Mouse (Mus musculus): ENCODE measurements around the gene 1700029P11Rik. TPM values are rescaled to one million over a fixed set of nuclear protein-coding genes. Genes with fewer than 3 reads are reported as not detected.
"Not testable (repeated sequence)": the region's sequence is repeated elsewhere in the genome, so short reads cannot be mapped to it uniquely, and the experiment has no call there.

The 1700029P11Rik gene
- polyA plus RNA-seq, 1 experiment = 4.8 TPM

DNA sequence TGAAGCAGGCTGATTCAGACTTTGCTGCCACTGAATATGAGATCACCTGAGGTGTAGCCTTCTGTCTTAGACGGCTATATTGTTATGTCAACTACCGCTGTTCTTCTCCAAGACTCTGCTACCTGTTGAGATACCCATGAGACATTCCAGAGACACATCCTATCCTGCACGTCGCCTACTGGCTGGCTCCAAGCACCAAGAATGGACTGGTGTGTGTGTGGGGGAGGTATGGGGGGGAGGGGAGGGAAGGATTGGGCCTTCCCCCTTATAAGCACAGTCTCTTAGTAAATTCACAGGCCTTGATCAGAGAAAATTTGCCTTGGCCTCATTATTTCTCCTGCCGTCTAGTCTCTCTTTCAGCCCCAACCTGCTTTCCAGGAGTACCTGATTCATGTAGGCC lies 12.5 kb upstream of the 1700029P11Rik start:
- H3K27me3 ChIP-seq (ENCODE audit: control insufficient read depth, insufficient read depth, low read length, poor library complexity, severe bottlenecking) = no peaks in the 10 kb centered on the region
- H3K9me3 ChIP-seq (replicated peaks; ENCODE audit: control insufficient read depth, insufficient read depth, low read length, poor library complexity, severe bottlenecking) = peaks cover 11% of the 10 kb centered on the region
- H3K27ac ChIP-seq (ENCODE audit: insufficient read depth, low read length) = peak overlapping the region; percentile 99
- TF ChIP-seq POLR2A (IDR thresholded peaks at IDR 0.05; ENCODE audit: insufficient read depth, low read length) (no peak), EP300 (IDR thresholded peaks at IDR 0.05; ENCODE audit: insufficient read depth, low read depth, low read length) (0 out of 2 replicates have a peak, but pooled peaks have one; percentile 55)
- H3K36me3 ChIP-seq (ENCODE audit: control insufficient read depth, insufficient read depth, low read length, poor library complexity, severe bottlenecking) = no peaks in the 10 kb centered on the region
- peak overlapping the region; percentile 48 for H3K4me3 ChIP-seq (ENCODE audit: low read depth, low read length)
- H3K9ac ChIP-seq (ENCODE audit: low read depth, poor library complexity, severe bottlenecking) = peak overlapping the region; percentile 42
- H3K4me1 ChIP-seq (ENCODE audit: control insufficient read depth, insufficient read depth, low read length) = peaks cover 7% of the 10 kb centered on the region

DNA sequence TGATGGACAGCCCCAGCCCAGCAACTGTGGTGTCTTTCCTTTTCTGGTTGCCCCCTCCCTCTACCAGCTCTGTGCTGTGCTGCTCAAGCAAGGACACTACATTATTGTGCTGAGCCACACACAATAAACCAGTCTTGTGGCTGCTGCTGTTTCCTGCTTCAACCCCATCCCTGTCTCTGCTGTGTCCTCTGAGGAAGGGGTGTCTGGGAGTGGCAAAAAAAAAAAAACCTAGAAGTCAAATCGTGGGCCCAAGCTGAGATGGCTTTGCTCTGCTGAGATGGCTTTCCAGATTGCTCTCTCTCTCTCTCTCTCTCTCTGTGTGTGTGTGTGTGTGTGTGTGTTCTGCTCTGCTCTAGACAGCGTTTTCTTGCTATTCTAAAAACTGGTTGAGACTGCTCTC lies 11.9 kb upstream of the 1700029P11Rik start:
- TF ChIP-seq CTCF (IDR thresholded peaks at IDR 0.05; ENCODE audit: low read depth, low read length) (no peak), EP300 (IDR thresholded peaks at IDR 0.05; ENCODE audit: insufficient read depth, low read depth, low read length) (no peak)
- Histone ChIP-seq H3K36me3 (ENCODE audit: control insufficient read depth, insufficient read depth, low read length, poor library complexity, severe bottlenecking) (no peaks in the 10 kb centered on the region), H3K4me3 (ENCODE audit: low read depth, low read length) (peak overlapping the region; percentile 2), H3K27me3 (ENCODE audit: control insufficient read depth, insufficient read depth, low read length, poor library complexity, severe bottlenecking) (no peaks in the 10 kb centered on the region), H3K9me3 (replicated peaks; ENCODE audit: control insufficient read depth, insufficient read depth, low read length, poor library complexity, severe bottlenecking) (peaks cover 15% of the 10 kb centered on the region), H3K9ac (ENCODE audit: low read depth, poor library complexity, severe bottlenecking) (peak overlapping the region; percentile 42; the same call in 1 of the 2 replicates), H3K4me1 (ENCODE audit: control insufficient read depth, insufficient read depth, low read length) (peaks cover 7% of the 10 kb centered on the region), H3K27ac (ENCODE audit: insufficient read depth, low read length) (peak overlapping the region; percentile 99)

DNA sequence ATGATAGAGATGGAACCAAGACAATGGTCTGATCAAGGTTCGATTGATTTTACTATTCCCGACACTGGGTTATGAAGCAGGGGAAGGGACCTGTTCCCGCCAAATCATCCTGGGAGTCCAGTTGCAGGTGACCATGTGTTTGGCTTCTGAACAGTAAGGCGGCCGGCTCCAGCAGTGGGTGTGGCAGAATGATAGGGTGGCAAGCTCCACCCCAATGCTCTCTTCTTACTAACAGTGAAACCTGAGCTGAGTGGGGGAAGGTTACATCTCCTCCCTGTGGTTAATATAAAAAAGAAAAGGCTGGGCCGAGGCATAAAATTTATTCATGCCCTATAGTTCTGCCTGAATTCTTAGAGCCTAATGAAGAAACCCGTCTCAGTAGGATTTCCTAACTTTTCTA lies 11.2 kb upstream of the 1700029P11Rik start:
- peak overlapping the region; percentile 29 for H3K4me3 ChIP-seq (ENCODE audit: low read depth, low read length)
- peaks cover 15% of the 10 kb centered on the region for H3K9me3 ChIP-seq (replicated peaks; ENCODE audit: control insufficient read depth, insufficient read depth, low read length, poor library complexity, severe bottlenecking)
- H3K9ac ChIP-seq (ENCODE audit: low read depth, poor library complexity, severe bottlenecking) = peak overlapping the region; percentile 42
- peak overlapping the region; percentile 99 for H3K27ac ChIP-seq (ENCODE audit: insufficient read depth, low read length)
- no peak for TF ChIP-seq CTCF (IDR thresholded peaks at IDR 0.05; ENCODE audit: low read depth, low read length)
- no peak for TF ChIP-seq POLR2A (IDR thresholded peaks at IDR 0.05; ENCODE audit: insufficient read depth, low read length)
- TF ChIP-seq EP300 (IDR thresholded peaks at IDR 0.05; ENCODE audit: insufficient read depth, low read depth, low read length) = peak; percentile 89
- peaks cover 7% of the 10 kb centered on the region for H3K4me1 ChIP-seq (ENCODE audit: control insufficient read depth, insufficient read depth, low read length)
- no peaks in the 10 kb centered on the region for H3K36me3 ChIP-seq (ENCODE audit: control insufficient read depth, insufficient read depth, low read length, poor library complexity, severe bottlenecking)
- no peaks in the 10 kb centered on the region for H3K27me3 ChIP-seq (ENCODE audit: control insufficient read depth, insufficient read depth, low read length, poor library complexity, severe bottlenecking)

DNA sequence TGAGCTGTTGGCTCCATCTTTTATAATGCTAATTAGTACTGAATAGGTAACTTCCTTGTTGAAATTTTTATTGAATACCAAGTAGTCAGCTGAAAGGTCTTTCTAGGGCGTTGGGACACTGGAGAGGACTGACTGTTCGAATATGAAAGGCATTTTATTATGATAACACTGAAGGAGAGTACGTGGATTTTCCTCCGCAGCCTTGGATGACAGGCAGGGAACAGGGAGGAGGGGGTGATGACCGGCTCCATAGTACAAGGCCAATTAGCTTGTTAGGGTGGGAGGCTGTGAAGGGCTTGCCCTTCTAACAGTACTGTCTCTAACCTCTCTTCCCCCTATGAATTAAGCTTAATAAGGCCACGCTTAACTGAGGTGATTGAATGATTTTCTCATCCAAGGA lies 10.7 kb upstream of the 1700029P11Rik start:
- not testable (repeated sequence) for H3K4me1 ChIP-seq (ENCODE audit: control insufficient read depth, insufficient read depth, low read length); H3K9ac ChIP-seq (ENCODE audit: low read depth, poor library complexity, severe bottlenecking); H3K4me3 ChIP-seq (ENCODE audit: low read depth, low read length); H3K27me3 ChIP-seq (ENCODE audit: control insufficient read depth, insufficient read depth, low read length, poor library complexity, severe bottlenecking); H3K36me3 ChIP-seq (ENCODE audit: control insufficient read depth, insufficient read depth, low read length, poor library complexity, severe bottlenecking)
- Histone ChIP-seq H3K27ac (ENCODE audit: insufficient read depth, low read length) (peak overlapping the region; percentile 100), H3K9me3 (replicated peaks; ENCODE audit: control insufficient read depth, insufficient read depth, low read length, poor library complexity, severe bottlenecking) (peaks cover 19% of the 10 kb centered on the region)
- peak; percentile 81 for TF ChIP-seq EP300 (IDR thresholded peaks at IDR 0.05; ENCODE audit: insufficient read depth, low read depth, low read length)

DNA sequence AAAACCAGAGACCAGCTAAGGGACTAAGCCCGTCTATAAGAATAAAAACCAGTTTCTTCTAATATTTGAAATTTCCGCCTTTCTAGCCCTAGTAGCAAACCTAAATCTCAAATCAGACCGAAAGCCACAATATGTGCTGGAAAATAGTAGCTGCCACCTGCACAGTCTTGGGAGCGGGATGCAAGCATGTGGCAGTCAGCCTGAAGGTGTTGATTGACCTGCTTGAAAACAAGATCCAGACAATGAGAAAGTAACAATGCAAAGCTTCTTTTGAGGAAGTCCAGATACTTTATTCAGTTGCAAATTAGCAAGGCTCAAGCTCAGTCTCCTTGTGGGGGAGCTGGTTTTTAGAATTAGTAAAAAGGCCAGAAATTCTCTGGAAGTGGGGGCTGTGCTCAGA lies 9.8 kb upstream of the 1700029P11Rik start:
- TF ChIP-seq EP300 (IDR thresholded peaks at IDR 0.05; ENCODE audit: insufficient read depth, low read depth, low read length) = peak; percentile 96
- H3K9ac ChIP-seq (ENCODE audit: low read depth, poor library complexity, severe bottlenecking); H3K27me3 ChIP-seq (ENCODE audit: control insufficient read depth, insufficient read depth, low read length, poor library complexity, severe bottlenecking); H3K4me1 ChIP-seq (ENCODE audit: control insufficient read depth, insufficient read depth, low read length); H3K4me3 ChIP-seq (ENCODE audit: low read depth, low read length); H3K36me3 ChIP-seq (ENCODE audit: control insufficient read depth, insufficient read depth, low read length, poor library complexity, severe bottlenecking): not testable (repeated sequence)
- peak overlapping the region; percentile 100 for H3K27ac ChIP-seq (ENCODE audit: insufficient read depth, low read length)
- H3K9me3 ChIP-seq (replicated peaks; ENCODE audit: control insufficient read depth, insufficient read depth, low read length, poor library complexity, severe bottlenecking) = peaks cover 28% of the 10 kb centered on the region

DNA sequence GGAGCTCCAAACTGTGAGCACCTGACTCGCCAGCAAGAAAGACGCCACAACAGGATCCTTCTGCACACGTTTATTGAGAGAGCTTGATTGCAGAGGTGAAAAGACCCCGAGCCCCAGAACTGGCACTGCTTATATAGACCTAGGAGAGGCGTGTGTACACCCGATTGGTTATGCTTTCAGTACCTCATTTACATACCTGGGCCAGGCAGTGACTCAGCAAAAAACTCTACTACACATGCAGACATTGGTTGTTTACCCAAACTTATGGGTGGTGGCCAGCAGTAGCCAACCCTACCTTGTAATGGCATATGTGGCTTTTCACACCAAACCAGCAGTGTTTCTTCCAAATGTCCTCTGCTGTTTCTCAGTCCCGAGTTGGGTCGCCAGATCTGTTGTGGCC lies 5.2 kb upstream of the 1700029P11Rik start:
- H3K27me3 ChIP-seq (ENCODE audit: control insufficient read depth, insufficient read depth, low read length, poor library complexity, severe bottlenecking); H3K9ac ChIP-seq (ENCODE audit: low read depth, poor library complexity, severe bottlenecking); H3K4me1 ChIP-seq (ENCODE audit: control insufficient read depth, insufficient read depth, low read length); H3K4me3 ChIP-seq (ENCODE audit: low read depth, low read length); H3K36me3 ChIP-seq (ENCODE audit: control insufficient read depth, insufficient read depth, low read length, poor library complexity, severe bottlenecking): not testable (repeated sequence)
- peak overlapping the region; percentile 48 for H3K27ac ChIP-seq (ENCODE audit: insufficient read depth, low read length)
- peaks cover 38% of the 10 kb centered on the region for H3K9me3 ChIP-seq (replicated peaks; ENCODE audit: control insufficient read depth, insufficient read depth, low read length, poor library complexity, severe bottlenecking)

DNA sequence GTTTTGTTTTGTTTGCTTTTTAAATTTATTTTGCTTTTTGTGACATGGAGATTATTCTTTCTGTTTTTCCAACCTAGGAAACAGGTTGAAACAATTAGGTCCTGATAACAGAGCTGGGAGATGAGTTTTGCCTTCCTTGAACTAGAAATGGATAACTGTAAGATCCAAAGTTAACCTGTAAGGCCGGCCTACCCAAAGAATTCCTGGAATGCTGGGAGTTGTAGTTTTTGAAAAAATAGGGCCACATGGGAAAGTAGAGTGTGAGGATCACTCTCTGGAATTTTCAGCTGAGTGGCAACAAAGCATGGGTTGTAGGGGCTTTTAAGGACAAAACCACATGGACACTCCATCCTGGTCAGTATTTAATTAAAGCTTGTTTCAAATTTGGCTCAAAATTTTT lies 1.8 kb downstream of the 1700029P11Rik start:
- Histone ChIP-seq H3K9me3 (replicated peaks; ENCODE audit: control insufficient read depth, insufficient read depth, low read length, poor library complexity, severe bottlenecking) (no peaks in the 10 kb centered on the region; the same call in none of the 2 replicates), H3K4me1 (ENCODE audit: control insufficient read depth, insufficient read depth, low read length) (no peaks in the 10 kb centered on the region), H3K4me3 (ENCODE audit: low read depth, low read length) (no peak overlapping the region), H3K27ac (ENCODE audit: insufficient read depth, low read length) (no peak overlapping the region), H3K9ac (ENCODE audit: low read depth, poor library complexity, severe bottlenecking) (no peak overlapping the region), H3K27me3 (ENCODE audit: control insufficient read depth, insufficient read depth, low read length, poor library complexity, severe bottlenecking) (no peaks in the 10 kb centered on the region), H3K36me3 (ENCODE audit: control insufficient read depth, insufficient read depth, low read length, poor library complexity, severe bottlenecking) (no peaks in the 10 kb centered on the region)
- TF ChIP-seq EP300 (IDR thresholded peaks at IDR 0.05; ENCODE audit: insufficient read depth, low read depth, low read length) = no peak
- TF ChIP-seq POLR2A (IDR thresholded peaks at IDR 0.05; ENCODE audit: insufficient read depth, low read length) = no peak
- TF ChIP-seq CTCF (IDR thresholded peaks at IDR 0.05; ENCODE audit: low read depth, low read length) = no peak
